Mouse (Mus musculus): ENCODE results near the gene Gm49318. TPM values are rescaled to one million over a fixed set of nuclear protein-coding genes. Genes with fewer than 3 reads are reported as not detected.

The Gm49318 gene
- total RNA-seq, 2 experiments from 2014 or later, result not detected

Other genes starting within 250 kb of the Gm49318 start
- gene Angptl8, start 235.7 kb downstream of the Gm49318 start, total RNA-seq (2015), result 1.6 and 2.0 TPM in 2 replicates
- gene Angptl8, start 235.7 kb downstream of the Gm49318 start, total RNA-seq (2017), result 3.3 TPM in 1 of 2 replicates, not detected in the other
- gene Dock6, start 218.6 kb downstream of the Gm49318 start, total RNA-seq (2015), result 2.3 and 2.6 TPM in 2 replicates
- gene Dock6, start 218.6 kb downstream of the Gm49318 start, total RNA-seq (2017), result 1.3 and 1.5 TPM in 2 replicates
- gene Rab3d, start 153.1 kb downstream of the Gm49318 start, total RNA-seq (2015), result 36.7 and 44.4 TPM in 2 replicates
- 66.4 and 92.7 TPM in 2 replicates for gene Rab3d, start 153.1 kb downstream of the Gm49318 start, total RNA-seq (2017)
- 0.22 and 1.0 TPM in 2 replicates for gene Ccdc159, start 143.8 kb downstream of the Gm49318 start, total RNA-seq (2015)
- gene Ccdc159, start 143.8 kb downstream of the Gm49318 start, total RNA-seq (2017), result 0.53 TPM in 1 of 2 replicates, not detected in the other
- 40.9 and 48.2 TPM in 2 replicates for gene Tmem205, start 143.7 kb downstream of the Gm49318 start, total RNA-seq (2015)
- gene Tmem205, start 143.7 kb downstream of the Gm49318 start, total RNA-seq (2017), result 8.0 and 14.1 TPM in 2 replicates
- gene Plppr2, start 134.2 kb downstream of the Gm49318 start, total RNA-seq (2015), result 0.57 and 0.96 TPM in 2 replicates
- 0.65 TPM in 1 of 2 replicates, not detected in the other for gene Plppr2, start 134.2 kb downstream of the Gm49318 start, total RNA-seq (2017)
- 3.7 and 4.3 TPM in 2 replicates for gene Swsap1, start 115.5 kb downstream of the Gm49318 start, total RNA-seq (2015)
- 6.5 and 6.6 TPM in 2 replicates for gene Swsap1, start 115.5 kb downstream of the Gm49318 start, total RNA-seq (2017)
- 0.45 and 0.84 TPM in 2 replicates for gene Epor, start 107.8 kb downstream of the Gm49318 start, total RNA-seq (2015)
- 0.28 and 1.2 TPM in 2 replicates for gene Epor, start 107.8 kb downstream of the Gm49318 start, total RNA-seq (2017)
- gene Rgl3, start 81.8 kb downstream of the Gm49318 start, total RNA-seq (2015), result not detected in 2 replicates
- not detected in 2 replicates for gene Rgl3, start 81.8 kb downstream of the Gm49318 start, total RNA-seq (2017)
- gene Ccdc151, start 68.6 kb downstream of the Gm49318 start, total RNA-seq (2015), result not detected in 2 replicates
- not detected in 2 replicates for gene Ccdc151, start 68.6 kb downstream of the Gm49318 start, total RNA-seq (2017)
- gene Prkcsh, start 68.5 kb downstream of the Gm49318 start, total RNA-seq (2015), result 25.4 and 28.8 TPM in 2 replicates
- 70.7 and 76.5 TPM in 2 replicates for gene Prkcsh, start 68.5 kb downstream of the Gm49318 start, total RNA-seq (2017)
- not detected in 2 replicates for gene Elavl3, start 19.2 kb downstream of the Gm49318 start, total RNA-seq (2015)
- gene Elavl3, start 19.2 kb downstream of the Gm49318 start, total RNA-seq (2017), result not detected in 2 replicates
- gene Zfp653, start 117 bp upstream of the Gm49318 start, total RNA-seq (2015), result 4.4 and 6.1 TPM in 2 replicates
- gene Zfp653, start 117 bp upstream of the Gm49318 start, total RNA-seq (2017), result 6.2 and 8.6 TPM in 2 replicates
- gene Ecsit, start 14.2 kb upstream of the Gm49318 start, total RNA-seq (2015), result 3.9 and 5.0 TPM in 2 replicates
- gene Ecsit, start 14.2 kb upstream of the Gm49318 start, total RNA-seq (2017), result 10.8 and 11.1 TPM in 2 replicates
- not detected in 2 replicates for gene Cnn1, start 28.0 kb upstream of the Gm49318 start, total RNA-seq (2015)
- not detected in 2 replicates for gene Cnn1, start 28.0 kb upstream of the Gm49318 start, total RNA-seq (2017)
- 85.2 and 95.7 TPM in 2 replicates for gene Elof1, start 45.9 kb upstream of the Gm49318 start, total RNA-seq (2015)
- 29.7 and 42.0 TPM in 2 replicates for gene Elof1, start 45.9 kb upstream of the Gm49318 start, total RNA-seq (2017)
- 5.5 and 10.9 TPM in 2 replicates for gene Acp5, start 64.5 kb upstream of the Gm49318 start, total RNA-seq (2015)
- 4.4 and 6.6 TPM in 2 replicates for gene Acp5, start 64.5 kb upstream of the Gm49318 start, total RNA-seq (2017)
- 19.7 and 22.1 TPM in 2 replicates for gene Pigyl, start 85.6 kb upstream of the Gm49318 start, total RNA-seq (2015)
- 22.8 and 24.8 TPM in 2 replicates for gene Pigyl, start 85.6 kb upstream of the Gm49318 start, total RNA-seq (2017)
- gene Zfp872, start 116.8 kb upstream of the Gm49318 start, total RNA-seq (2015), result not detected in 2 replicates
- gene Zfp872, start 116.8 kb upstream of the Gm49318 start, total RNA-seq (2017), result not detected in 2 replicates
- gene Zfp809, start 154.5 kb upstream of the Gm49318 start, total RNA-seq (2015), result 39.2 and 40.2 TPM in 2 replicates
- 33.4 and 34.6 TPM in 2 replicates for gene Zfp809, start 154.5 kb upstream of the Gm49318 start, total RNA-seq (2017)
- 0.33 and 0.80 TPM in 2 replicates for gene Zfp599, start 188.6 kb upstream of the Gm49318 start, total RNA-seq (2015)
- 0.85 and 1.8 TPM in 2 replicates for gene Zfp599, start 188.6 kb upstream of the Gm49318 start, total RNA-seq (2017)
- 6.2 and 9.1 TPM in 2 replicates for gene Zfp810, start 236.4 kb upstream of the Gm49318 start, total RNA-seq (2015)
- 8.2 and 11.6 TPM in 2 replicates for gene Zfp810, start 236.4 kb upstream of the Gm49318 start, total RNA-seq (2017)